Mouse (Mus musculus) CD8-positive naive resting alpha-beta T cell, adult 2 months (primary cell): ENCODE results near the gene Smad1.

Experiments used
- DNase-seq, 2 experiments: peaks; one replicate each; pipeline ENCODE4 v3.0.0; 2022; ENCODE audit warnings: low read depth in 2 of 2, low spot score in 2 of 2

Gene Smad1

DNA sequence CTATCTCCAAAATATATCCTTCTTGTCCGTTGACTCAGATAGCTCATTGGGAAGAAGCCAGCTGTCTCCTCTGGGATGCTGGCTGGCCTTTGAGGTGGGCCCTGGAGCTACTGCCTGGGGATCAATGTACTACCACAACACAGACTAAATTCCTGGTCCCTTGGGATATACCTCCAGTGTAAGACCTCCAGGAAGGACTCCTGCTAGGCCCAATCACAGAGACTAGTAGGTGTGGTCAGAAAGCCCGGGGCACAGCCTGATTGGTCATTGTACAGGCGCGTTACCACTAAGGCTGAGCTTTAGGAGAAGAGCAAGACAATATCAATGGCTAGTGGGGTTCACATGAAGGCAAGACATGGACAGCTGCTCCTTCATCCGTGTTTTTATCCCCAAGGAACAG, 93.4 kb downstream of the Smad1 start:
- no peak for DNase-seq

DNA sequence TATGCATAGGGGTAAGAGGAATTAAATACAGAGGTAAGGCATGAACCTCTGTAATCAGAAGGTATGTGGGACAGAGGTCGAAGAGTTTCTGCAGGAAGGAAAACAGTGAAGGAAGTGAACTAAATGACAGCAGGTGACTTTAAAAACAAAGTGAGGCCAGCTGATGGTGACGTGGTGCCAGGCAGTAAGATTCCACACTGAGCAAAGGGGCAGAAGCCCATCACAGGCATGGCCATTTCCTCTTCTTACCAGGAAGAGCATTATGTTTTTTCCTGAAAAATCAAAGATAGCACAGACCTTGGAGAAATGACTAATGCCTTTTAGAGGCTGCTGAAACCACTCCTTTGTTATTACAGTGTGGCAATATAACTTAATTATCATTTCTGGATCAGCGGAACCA, 97.8 kb downstream of the Smad1 start:
- DNase-seq, result no peak

DNA sequence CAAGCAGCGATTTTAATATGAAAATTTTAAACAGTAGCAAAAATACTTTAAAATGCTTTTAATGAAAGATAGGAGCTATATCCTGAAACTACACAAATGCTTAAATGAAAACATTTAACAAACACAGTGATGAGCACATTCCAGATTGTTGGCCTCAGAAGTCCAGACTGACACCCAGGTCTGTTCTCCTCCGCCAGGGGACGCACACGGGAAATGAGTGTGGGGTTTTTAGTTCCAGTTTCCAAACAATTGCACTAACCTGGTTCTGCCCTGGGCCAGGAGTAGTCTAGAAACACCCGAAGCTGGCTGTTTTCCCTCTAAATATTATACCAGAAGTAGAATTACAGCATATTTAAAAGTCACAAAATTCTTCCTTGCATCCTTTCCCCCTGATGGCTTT, 99.6 kb downstream of the Smad1 start:
- DNase-seq, result no peak

DNA sequence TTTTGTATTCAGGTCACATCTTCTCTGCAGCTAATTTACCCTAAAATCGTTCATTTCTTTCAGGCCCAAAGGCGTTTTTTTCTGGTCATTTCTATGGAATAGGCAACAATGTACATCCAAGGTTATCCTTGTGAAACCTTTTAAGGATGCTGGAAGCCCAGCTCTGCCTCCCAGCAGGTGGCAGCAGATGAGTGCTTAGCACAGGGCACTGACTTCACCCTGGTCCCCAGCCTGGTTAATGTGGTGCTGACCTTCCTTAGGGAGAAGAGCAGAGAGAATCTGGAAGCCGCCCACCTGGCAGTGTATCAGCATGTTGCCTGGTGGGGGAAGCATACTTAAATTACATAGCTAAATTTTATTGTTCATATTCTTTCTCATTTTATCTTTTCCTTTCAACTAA, 101.6 kb downstream of the Smad1 start:
- no peak for DNase-seq

DNA sequence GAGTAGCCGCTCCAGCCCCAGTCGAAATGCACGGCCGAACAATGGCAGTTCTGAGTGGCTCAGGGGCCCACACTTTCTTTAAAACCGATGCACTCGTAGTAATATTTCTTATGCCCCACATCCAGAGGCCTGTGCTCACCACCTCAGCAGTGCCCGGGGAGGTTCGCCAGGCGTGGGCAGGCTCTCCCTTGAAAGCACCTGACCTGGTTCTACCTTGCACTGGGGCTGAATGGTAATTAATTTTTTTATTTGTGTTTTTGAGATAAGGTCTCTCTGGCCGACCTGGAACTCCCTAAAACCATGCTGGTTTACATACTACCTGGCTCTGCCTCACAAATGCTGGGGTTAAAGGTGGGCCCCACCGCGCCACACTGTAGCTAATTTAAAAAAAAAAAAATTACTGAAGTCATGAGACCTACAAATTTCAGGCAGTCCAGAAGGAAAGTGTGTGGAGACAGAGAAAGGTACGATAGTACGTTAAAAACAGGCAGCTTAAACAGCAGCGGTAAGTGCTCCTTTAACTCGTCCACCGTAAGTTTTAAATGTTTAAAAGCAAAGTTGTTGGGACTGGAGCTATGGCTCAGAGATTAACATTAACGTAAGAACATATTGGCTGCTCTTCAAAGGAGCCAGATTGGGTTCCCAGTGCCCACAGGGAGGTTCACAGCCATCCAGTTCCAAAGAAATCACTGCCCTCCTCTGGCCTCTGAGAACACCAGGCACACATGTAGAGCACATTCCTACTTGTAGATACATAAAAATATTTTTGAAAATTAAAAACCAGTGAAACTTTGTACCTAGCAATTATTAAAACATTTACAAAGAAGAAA, 103.8 kb downstream of the Smad1 start:
- no peak for DNase-seq

GRCm38 (mm10) chr8:79294610-79295275, 104.6 kb downstream of the Smad1 start, which contains the start of gene Mmaa:
TSS of gene Mmaa (minus strand) at chr8:79294937.
- DNase-seq, result peak; percentile 97 to 98

GRCm38 (mm10) chr8:79293841-79294240, 105.5 kb downstream of the Smad1 start:
- DNase-seq, result no peak

DNA sequence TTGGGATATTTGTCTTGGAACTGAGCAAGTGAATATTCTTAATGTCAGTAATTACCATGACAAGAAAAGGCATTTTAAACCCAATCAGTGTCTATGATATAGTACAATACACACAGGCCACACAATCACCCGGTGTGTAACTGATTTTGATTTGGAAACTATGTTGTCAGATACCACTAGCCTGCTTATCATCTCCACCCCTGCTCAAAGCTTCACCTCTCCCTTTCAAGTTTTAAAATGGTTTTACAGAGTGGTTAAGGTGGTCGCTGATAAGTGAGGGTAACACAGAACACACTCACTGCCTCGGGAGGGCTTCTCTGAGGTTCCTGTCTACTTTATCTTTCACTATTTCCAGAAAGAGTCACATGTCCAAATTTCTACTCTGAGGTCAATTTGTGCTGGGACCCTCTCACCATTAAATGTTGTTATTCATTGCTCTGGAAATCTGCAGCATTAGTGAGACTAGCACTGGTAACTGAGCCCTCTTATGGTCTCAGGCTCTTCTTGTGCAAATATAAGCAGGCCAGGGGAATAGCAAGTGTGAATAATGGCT, 106.5 kb downstream of the Smad1 start:
- DNase-seq, result no peak

GRCm38 (mm10) chr8:79289592-79289991, 109.7 kb downstream of the Smad1 start:
- DNase-seq, result no peak

- DNase-seq, result no peak
Measured at GRCm38 (mm10) chr8:79288681-79289080, 110.6 kb downstream of the Smad1 start.
